Mouse (Mus musculus): ENCODE results near the gene Rgs10.

Rgs10 gene

GRCm38 (mm10) chr7:128410708-128411413 lies 7.7 kb downstream of the Rgs10 start:
- DNase-seq (ENCODE audit: low spot score in 2 of 2) = no peak

DNA sequence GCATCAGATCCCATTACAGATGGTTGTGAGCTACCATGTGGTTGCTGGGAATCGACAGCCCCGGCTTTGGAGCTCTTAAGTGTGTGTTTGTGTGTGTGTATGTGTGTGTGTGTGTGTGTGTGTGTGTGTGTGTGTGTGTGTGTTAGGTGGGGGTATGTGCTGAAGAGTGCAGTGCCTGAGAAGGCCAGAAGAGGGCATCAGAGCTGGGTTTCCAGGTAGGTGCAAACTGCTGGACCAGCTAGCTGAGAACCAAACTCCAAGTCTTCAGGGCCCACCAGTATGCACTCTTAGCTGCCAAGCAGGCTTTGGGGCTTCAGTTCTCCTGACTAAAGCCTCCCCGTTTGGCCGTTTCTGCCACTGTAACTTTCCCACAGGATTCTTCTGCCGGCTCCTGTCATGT lies 10.3 kb downstream of the Rgs10 start:
- DNase-seq (ENCODE audit: low spot score in 2 of 2) = no peak

DNA sequence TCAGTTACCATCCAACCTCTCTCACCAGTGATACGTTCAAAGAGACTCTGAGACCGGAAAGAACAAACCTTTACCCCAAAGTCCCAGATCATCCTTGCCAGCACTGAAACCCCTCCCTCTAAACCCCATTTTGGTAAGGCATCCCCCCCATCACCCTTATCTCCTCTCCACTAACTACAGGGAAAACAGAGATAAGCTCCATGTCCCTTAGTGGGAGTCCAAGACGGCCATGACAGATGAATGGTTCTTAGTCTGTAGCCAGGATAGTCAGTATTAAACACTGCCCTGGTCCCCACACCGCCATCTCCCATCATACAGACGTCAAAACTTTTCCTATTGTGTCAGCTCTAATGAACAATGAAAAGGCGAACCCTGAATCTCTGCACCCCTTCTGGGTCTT lies 14.6 kb downstream of the Rgs10 start:
- no peak for DNase-seq (ENCODE audit: low spot score in 2 of 2)

DNA sequence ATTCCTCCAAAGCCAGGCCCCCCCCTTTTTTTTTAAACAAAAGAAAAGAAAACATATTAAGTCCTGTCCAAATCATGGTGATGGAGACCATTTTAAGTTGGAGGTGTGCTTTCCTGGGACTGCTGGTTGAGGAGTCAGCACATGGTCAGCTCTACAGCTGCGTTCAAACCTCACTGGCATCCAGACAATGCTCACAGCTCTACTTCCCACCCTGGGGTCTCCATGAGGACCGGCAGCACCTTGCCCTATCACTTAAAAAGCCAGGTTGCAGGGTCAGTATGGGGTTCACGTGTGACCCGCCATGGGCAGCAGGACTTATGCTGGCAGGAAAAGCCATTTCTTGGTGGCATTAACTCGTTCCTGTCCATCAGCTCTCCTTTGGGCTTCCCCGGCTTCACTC lies 15.0 kb downstream of the Rgs10 start:
- no peak for DNase-seq (ENCODE audit: low spot score in 2 of 2)

GRCm38 (mm10) chr7:128403128-128403527 lies 15.4 kb downstream of the Rgs10 start:
- no peak for DNase-seq (ENCODE audit: low spot score in 2 of 2)

- DNase-seq (ENCODE audit: low spot score in 2 of 2) = no peak
Measured at GRCm38 (mm10) chr7:128402577-128402976, 16.0 kb downstream of the Rgs10 start.

GRCm38 (mm10) chr7:128398664-128399063 lies 19.9 kb downstream of the Rgs10 start:
- DNase-seq (ENCODE audit: low spot score in 2 of 2) = no peak

DNA sequence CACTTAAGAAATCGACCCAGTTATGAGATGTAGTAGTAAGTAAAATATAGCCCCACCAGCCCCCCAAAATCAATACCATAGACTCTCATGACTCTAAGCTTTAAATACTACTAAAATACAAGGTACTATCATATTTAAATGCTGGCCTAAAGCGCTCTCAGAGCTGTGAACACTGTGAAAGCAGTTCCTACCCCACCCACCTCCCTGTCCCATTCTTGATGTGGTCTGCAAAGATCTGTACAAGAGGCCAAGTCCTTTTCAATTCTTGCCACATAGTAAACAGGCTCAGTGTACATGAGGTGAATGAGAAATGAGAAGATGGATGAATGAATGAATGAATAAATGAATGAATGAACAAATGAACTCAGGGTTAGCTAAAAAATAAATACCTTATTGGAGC lies 21.5 kb downstream of the Rgs10 start:
- no peak for DNase-seq (ENCODE audit: low spot score in 2 of 2)

- DNase-seq (ENCODE audit: low spot score in 2 of 2) = no peak
Measured at GRCm38 (mm10) chr7:128393756-128394155, 24.8 kb downstream of the Rgs10 start.

DNA sequence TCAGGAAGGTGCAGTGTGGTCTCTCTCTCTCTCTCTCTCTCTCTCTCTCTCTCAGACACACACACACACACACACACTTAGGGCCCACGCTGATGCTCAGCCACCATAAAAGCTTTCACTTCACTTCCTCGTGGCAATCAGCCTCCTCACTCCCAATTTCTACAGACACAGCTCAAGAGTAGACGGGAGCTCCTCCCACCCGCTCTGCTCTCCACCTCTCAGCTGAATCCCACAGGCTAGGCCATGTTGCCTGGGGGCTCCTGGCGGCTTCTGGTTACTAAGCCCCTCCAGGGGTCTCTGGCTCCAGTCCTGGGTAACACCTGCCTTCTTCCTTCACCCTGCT lies 25.6 kb downstream of the Rgs10 start:
- no peak for DNase-seq (ENCODE audit: low spot score in 2 of 2)

- no peak for DNase-seq (ENCODE audit: low spot score in 2 of 2)
Measured at GRCm38 (mm10) chr7:128392071-128392971, 26.2 kb downstream of the Rgs10 start.

- no peak for DNase-seq (ENCODE audit: low spot score in 2 of 2)
Measured at GRCm38 (mm10) chr7:128391267-128392057, 27.1 kb downstream of the Rgs10 start.

GRCm38 (mm10) chr7:128388968-128389367 lies 29.6 kb downstream of the Rgs10 start:
- DNase-seq (ENCODE audit: low spot score in 2 of 2) = peak; percentile 82 to 83

DNA sequence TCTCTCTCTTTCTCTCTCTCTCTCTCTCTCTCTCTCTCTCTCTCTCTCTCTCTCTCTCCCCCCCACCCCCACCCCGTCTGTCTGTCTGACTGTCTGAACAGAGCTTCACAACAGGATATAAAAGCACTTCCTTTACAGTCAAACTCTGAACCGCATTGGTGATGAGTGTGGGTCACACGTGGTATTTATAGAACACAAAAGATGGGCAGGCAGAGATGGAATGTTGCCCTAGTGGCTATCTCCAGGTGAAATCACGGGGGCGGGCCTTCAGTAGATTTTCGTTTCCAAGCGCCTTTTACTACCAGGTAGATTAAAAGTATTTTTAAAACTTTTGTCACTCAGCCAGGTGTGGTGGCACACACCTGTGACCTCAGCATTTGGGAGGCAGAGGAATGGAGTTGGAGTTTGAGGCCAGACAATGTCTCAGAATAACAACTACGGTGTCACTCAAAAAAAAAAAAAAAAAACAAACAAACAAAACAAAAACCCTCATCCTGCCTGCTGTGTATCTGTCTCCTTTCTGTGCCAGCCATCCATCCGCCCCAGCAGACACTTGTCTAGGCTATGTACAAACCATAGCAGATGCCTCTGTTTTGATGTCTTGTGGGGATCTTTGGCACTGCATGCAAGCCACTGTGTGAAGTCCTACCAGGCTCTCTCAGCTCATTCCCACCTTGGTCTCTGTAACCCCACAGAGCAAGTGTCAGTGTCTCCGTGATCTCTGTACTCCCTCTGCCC lies 34.7 kb downstream of the Rgs10 start:
- DNase-seq (ENCODE audit: low spot score in 2 of 2) = no peak

GRCm38 (mm10) chr7:128383189-128383725 lies 35.3 kb downstream of the Rgs10 start:
- no peak for DNase-seq (ENCODE audit: low spot score in 2 of 2)

GRCm38 (mm10) chr7:128382527-128382860 lies 36.1 kb downstream of the Rgs10 start:
- no peak for DNase-seq (ENCODE audit: low spot score in 2 of 2)

- DNase-seq (ENCODE audit: low spot score in 2 of 2) = no peak
Measured at GRCm38 (mm10) chr7:128381811-128382526, 36.6 kb downstream of the Rgs10 start.

GRCm38 (mm10) chr7:128381001-128381400 lies 37.6 kb downstream of the Rgs10 start:
- DNase-seq (ENCODE audit: low spot score in 2 of 2) = no peak

DNA sequence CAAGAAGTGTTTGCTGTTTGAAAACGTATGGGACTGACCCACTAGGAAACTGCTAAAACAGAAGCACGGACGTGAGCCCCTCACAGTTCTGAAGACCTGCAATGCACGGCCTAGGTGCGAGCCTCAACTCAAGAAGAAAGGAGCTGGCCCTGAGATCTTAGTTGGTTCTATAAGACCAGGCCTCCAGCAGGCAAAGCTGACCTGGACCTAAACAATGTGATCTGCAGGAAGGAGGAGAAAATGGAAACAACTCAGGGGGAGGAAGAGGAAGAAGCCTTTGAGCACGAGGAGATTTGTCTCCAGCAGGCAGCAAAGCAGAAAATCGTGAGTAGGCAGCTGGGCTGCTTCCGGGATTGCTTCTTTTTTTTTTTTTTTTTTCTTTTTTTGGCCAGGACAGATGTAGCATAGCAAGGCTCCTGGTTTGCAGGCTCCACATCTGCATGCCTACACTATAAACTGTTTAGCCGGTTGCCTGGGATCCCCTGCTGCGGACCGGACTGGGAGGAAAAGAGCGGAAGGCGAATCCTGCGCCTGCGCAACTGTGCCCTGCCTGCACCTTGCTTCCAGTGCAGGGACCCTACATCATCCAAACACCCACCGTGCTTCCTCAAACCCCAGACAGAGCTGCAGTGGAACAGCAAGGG lies 39.3 kb downstream of the Rgs10 start:
- no peak for DNase-seq (ENCODE audit: low spot score in 2 of 2)

DNA sequence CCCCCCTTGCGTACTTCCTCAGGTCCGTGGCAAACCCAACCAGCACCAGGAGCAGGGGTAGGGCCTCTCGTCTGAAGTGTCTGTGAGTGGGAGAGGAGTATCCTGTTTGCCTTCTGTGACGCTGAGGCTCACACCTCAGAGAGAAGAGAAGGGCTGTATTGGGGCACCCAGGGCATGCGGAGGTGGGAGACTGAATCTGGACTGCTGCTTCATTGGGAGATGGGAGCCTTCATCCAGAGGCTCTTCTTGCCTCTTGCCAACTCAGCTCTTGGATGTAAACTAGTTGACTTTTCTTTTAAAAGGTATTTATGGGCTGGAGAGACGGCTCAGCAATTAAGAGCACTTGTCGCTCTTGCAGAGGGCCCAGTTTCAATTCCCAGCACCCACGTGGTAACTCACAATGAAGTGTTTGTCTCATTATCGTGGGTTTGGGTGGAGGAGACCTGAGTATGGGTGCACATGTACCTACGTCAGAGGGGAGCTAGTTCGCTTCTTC lies 42.3 kb downstream of the Rgs10 start:
- DNase-seq (ENCODE audit: low spot score in 2 of 2) = no peak

All from urinary bladder, postnatal 4 days (tissue).